Mouse (Mus musculus) limb, embryonic 11.5 days (tissue): Measurements from ENCODE around the gene Gm10037. TPM values are rescaled to one million over a fixed set of nuclear protein-coding genes. Genes with fewer than 3 reads are reported as not detected.
"Not testable (repeated sequence)": the region's sequence is repeated elsewhere in the genome, so short reads cannot be mapped to it uniquely, and the experiment has no call there.

Experiments
- ATAC-seq: fragments of 200-750 bp; cut with Nextera tagmentation; 2 replicates; pipeline ENCODE4 v1.8.0; 2017; ENCODE audit warnings: low read depth; ENCODE audit not compliant: insufficient number of reproducible peaks, low FRiP score, low TSS enrichment
- DNase-seq: peaks from one replicate; pipeline ENCODE4 v3.0.0-alpha.2; 2015; ENCODE audit warnings: low spot score
- H3K27ac ChIP-seq: fragments of 300-500 bp; sonication (generic); replicated peaks from 2 replicates; pipeline ENCODE4 v1.5.1; 2014; ENCODE audit warnings: low read depth, mild to moderate bottlenecking, low read length
- H3K27me3 ChIP-seq: fragments of 300-500 bp; sonication (generic); 2 replicates; pipeline ENCODE4 v1.6.1; 2014; ENCODE audit warnings: mild to moderate bottlenecking, low read length, mixed read lengths; ENCODE audit not compliant: control insufficient read depth, insufficient read depth
- H3K36me3 ChIP-seq: fragments of 300-500 bp; sonication (generic); 2 replicates; pipeline ENCODE4 v1.6.1; 2014; ENCODE audit warnings: mild to moderate bottlenecking, low read length, moderate library complexity, mixed read lengths; ENCODE audit not compliant: control insufficient read depth, insufficient read depth
- H3K4me1 ChIP-seq: fragments of 300-500 bp; sonication (generic); 2 replicates; pipeline ENCODE4 v1.6.1; 2014; ENCODE audit warnings: low read length, mixed read lengths; ENCODE audit not compliant: control insufficient read depth, insufficient read depth
- H3K4me2 ChIP-seq: fragments of 300-500 bp; sonication (generic); 2 replicates; pipeline ENCODE4 v1.6.1; 2014; ENCODE audit warnings: low read depth, mild to moderate bottlenecking, moderate library complexity; ENCODE audit not compliant: severe bottlenecking
- H3K4me3 ChIP-seq: fragments of 300-500 bp; sonication (generic); 2 replicates; pipeline ENCODE4 v1.5.1; 2014; ENCODE audit warnings: low read depth, low read length
- H3K9ac ChIP-seq: fragments of 300-500 bp; sonication (generic); 2 replicates; pipeline ENCODE4 v1.6.1; 2014; ENCODE audit warnings: mild to moderate bottlenecking, low read length
- H3K9me3 ChIP-seq: fragments of 300-500 bp; sonication (generic); 2 replicates; pipeline ENCODE4 v1.6.1; 2016; ENCODE audit warnings: low read length; ENCODE audit not compliant: control insufficient read depth
- WGBS: fragments of 180-500 bp; shearing (Covaris S2); extraction: QIAGEN DNeasy Blood & Tissue Kit; methylation state at CpG from one replicate; pipeline ENCODE4 v1.1.7; 2014; 5-methylcytosine and 5-hydroxymethylcytosine counted together
- polyA plus RNA-seq: library from polyadenylated mRNA; unstranded; fragments of >200 nt; fragmentation: Nextera tagmentation; extraction: Ambion mirVana; gene quantifications from 2 replicates; pipeline ENCODE4 v1.2.1, GENCODE M21; 2014

Gene Gm10037
- polyA plus RNA-seq, result 2.7 and 2.9 TPM in 2 replicates

GRCm38 (mm10) chr13:67830911-67831336 lies at the start of gene Gm10037:
TSS of gene Gm10037 (plus strand) at chr13:67831106.
- Histone ChIP-seq H3K4me2 (peak within 1 kb of the TSS; percentile 53), H3K4me1 (no peaks in the 10 kb centered on the region), H3K9me3 (no peaks in the 10 kb centered on the region), H3K36me3 (peaks cover 5% of the 10 kb centered on the region; the same call in 1 of the 2 replicates), H3K27me3 (no peaks in the 10 kb centered on the region), H3K9ac (peak within 1 kb of the TSS; percentile 51), H3K27ac (no peak within 1 kb of the TSS), H3K4me3 (peak within 1 kb of the TSS; percentile 49)
- 4% methylated on average over 14 of the region's 14 CpGs for WGBS
- peak; percentile 84 for ATAC-seq
- peak; percentile 77 for DNase-seq

GRCm38 (mm10) chr13:67791921-67792455 lies 38.9 kb upstream of the Gm10037 start:
- DNase-seq, result no peak
- H3K9ac ChIP-seq, result no peak overlapping the region
- no peaks in the 10 kb centered on the region for H3K4me1 ChIP-seq
- no peaks in the 10 kb centered on the region for H3K27me3 ChIP-seq
- ATAC-seq, result no peak
- no peak overlapping the region for H3K4me2 ChIP-seq
- no peak overlapping the region for H3K4me3 ChIP-seq
- no peak overlapping the region for H3K27ac ChIP-seq
- H3K36me3 ChIP-seq, result no peaks in the 10 kb centered on the region
- 94% methylated on average over 10 of the region's 10 CpGs for WGBS
- no peaks in the 10 kb centered on the region for H3K9me3 ChIP-seq

- no peaks in the 10 kb centered on the region for H3K27me3 ChIP-seq
- H3K9me3 ChIP-seq, result no peaks in the 10 kb centered on the region
- no peak overlapping the region for H3K9ac ChIP-seq
- no peak for DNase-seq
- WGBS, result 86% methylated on average over 3 of the region's 3 CpGs
- no peak overlapping the region for H3K4me3 ChIP-seq
- H3K4me2 ChIP-seq, result no peak overlapping the region
- H3K36me3 ChIP-seq, result no peaks in the 10 kb centered on the region
- H3K4me1 ChIP-seq, result no peaks in the 10 kb centered on the region
- H3K27ac ChIP-seq, result no peak overlapping the region
- ATAC-seq, result no peak
These were observed 32.3 kb upstream of the Gm10037 start for GRCm38 (mm10) chr13:67798618-67799017.

GRCm38 (mm10) chr13:67799151-67799550 lies 31.8 kb upstream of the Gm10037 start:
- not testable (repeated sequence) for H3K4me1 ChIP-seq, H3K27ac ChIP-seq, H3K9me3 ChIP-seq, H3K4me3 ChIP-seq, H3K27me3 ChIP-seq, H3K36me3 ChIP-seq, H3K4me2 ChIP-seq, ATAC-seq, DNase-seq, H3K9ac ChIP-seq
- 82% methylated on average over 3 of the region's 3 CpGs for whole genome bisulfite sequencing

- Histone ChIP-seq H3K27me3 (no peaks in the 10 kb centered on the region), H3K4me1 (no peaks in the 10 kb centered on the region), H3K9me3 (no peaks in the 10 kb centered on the region), H3K36me3 (no peaks in the 10 kb centered on the region), H3K4me2 (no peak overlapping the region), H3K27ac (no peak overlapping the region), H3K9ac (no peak overlapping the region), H3K4me3 (no peak overlapping the region)
- no peak for ATAC-seq
- 74% methylated on average over 1 of the region's 1 CpGs for WGBS
- DNase-seq, result no peak
These were observed 19.2 kb upstream of the Gm10037 start for GRCm38 (mm10) chr13:67811651-67812210.

- WGBS, result 79% methylated on average over 8 of the region's 8 CpGs
- Histone ChIP-seq H3K4me3 (peak overlapping the region; percentile 71), H3K27me3 (no peaks in the 10 kb centered on the region), H3K4me1 (no peaks in the 10 kb centered on the region), H3K27ac (no peak overlapping the region), H3K9me3 (no peaks in the 10 kb centered on the region), H3K9ac (no peak overlapping the region), H3K36me3 (no peaks in the 10 kb centered on the region), H3K4me2 (no peak overlapping the region)
- DNase-seq (no peak), ATAC-seq (0 out of 2 replicates have a peak, but pooled peaks have one; percentile 8)
These were observed 17.8 kb upstream of the Gm10037 start for GRCm38 (mm10) chr13:67812961-67813709.

GRCm38 (mm10) chr13:67813710-67814660 lies 16.9 kb upstream of the Gm10037 start, which contains the start of gene Zfp273:
TSS of gene Zfp273 (plus strand) at chr13:67813740.
- peak within 1 kb of the TSS; percentile 63 for H3K9ac ChIP-seq
- ATAC-seq, result peak; percentile 96

GRCm38 (mm10) chr13:67818636-67819035 lies 12.3 kb upstream of the Gm10037 start:
- DNase-seq (no peak), ATAC-seq (no peak)
- H3K27ac ChIP-seq, result no peak overlapping the region
- H3K36me3 ChIP-seq, result no peaks in the 10 kb centered on the region
- no peak overlapping the region for H3K4me3 ChIP-seq
- no peak overlapping the region for H3K4me2 ChIP-seq
- WGBS, result 87% methylated on average over 1 of the region's 1 CpGs
- no peaks in the 10 kb centered on the region for H3K9me3 ChIP-seq
- H3K4me1 ChIP-seq, result no peaks in the 10 kb centered on the region
- H3K27me3 ChIP-seq, result no peaks in the 10 kb centered on the region
- no peak overlapping the region for H3K9ac ChIP-seq

More at GRCm38 (mm10) chr13:67813710-67814660, 16.9 kb upstream of the Gm10037 start, which contains the start of gene Zfp273:
- H3K4me3 ChIP-seq, result peak within 1 kb of the TSS; percentile 71
- H3K27me3 ChIP-seq, result no peaks in the 10 kb centered on the region
- peak; percentile 81 for DNase-seq
- no peaks in the 10 kb centered on the region for H3K4me1 ChIP-seq
- H3K4me2 ChIP-seq, result peak within 1 kb of the TSS; percentile 55
- H3K27ac ChIP-seq, result no peak within 1 kb of the TSS
- no peaks in the 10 kb centered on the region for H3K36me3 ChIP-seq
- WGBS, result 6% methylated on average over 31 of the region's 31 CpGs
- no peaks in the 10 kb centered on the region for H3K9me3 ChIP-seq
